ENCODE assay signal across 8 mouse cellular contexts in the genomic region with DNA sequence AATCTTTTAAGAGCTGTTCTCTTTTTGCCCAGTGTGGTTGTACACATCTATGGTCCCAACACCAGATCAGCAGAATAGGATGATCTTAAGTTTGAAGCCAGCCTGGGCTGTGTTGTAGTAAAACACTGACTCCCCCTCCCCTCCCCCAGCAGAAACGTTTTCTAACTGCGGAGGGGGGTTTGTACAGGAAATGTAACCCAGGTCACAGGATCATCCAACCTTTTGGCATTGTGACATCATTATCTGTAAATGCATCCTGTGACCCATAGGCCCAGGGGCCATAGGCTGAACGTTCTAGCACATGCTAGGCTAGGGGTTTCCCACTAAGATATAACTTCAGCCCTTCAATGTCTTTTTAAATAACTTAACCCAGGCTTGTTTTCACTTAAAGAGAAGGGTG. TPM values are rescaled to one million over a fixed set of nuclear protein-coding genes. Genes with fewer than 3 reads are reported as not detected.
DNase-seq lines count a peak whose midpoint lies in the region; ATAC-seq and TF ChIP-seq lines count a peak whose summit lies in the region.

A gene (plus strand): TSS at position 301 of the 400 bp plus-strand sequence.

- DNase-seq in heart, adult 2 months: no peak
- no peak for DNase-seq in heart, postnatal 25 days (ENCODE audit: low spot score)
- no peak for DNase-seq in hindbrain, embryonic 10.5 days (ENCODE audit: low spot score)
- DNase-seq in frontal cortex, postnatal 10 days (ENCODE audit: low spot score in 2 of 2): no peak
- DNase-seq in layer of hippocampus, adult 9-11 months: no peak

- peaks cover 1% of the 10 kb centered on the region; the same call in 1 of the 2 replicates for H3K4me1 ChIP-seq in heart, adult 2 months (ENCODE audit: control insufficient read depth, insufficient read depth, low read length)
- no peaks in the 10 kb centered on the region for H3K4me1 ChIP-seq in ES-Bruce4 (ENCODE audit: control insufficient read depth, insufficient read depth, low read length)
- peaks cover 13% of the 10 kb centered on the region for H3K4me1 ChIP-seq in hindbrain, embryonic 10.5 days (replicated peaks)

- no peak for TF ChIP-seq POLR2A in heart, adult 2 months (IDR thresholded peaks at IDR 0.05; ENCODE audit: insufficient read depth, low read depth, low read length)
- TF ChIP-seq POLR2A in ES-Bruce4 (IDR thresholded peaks at IDR 0.05; ENCODE audit: insufficient read depth, low read length): no peak

- H3K36me3 ChIP-seq in heart, adult 2 months (ENCODE audit: control insufficient read depth, insufficient read depth, low read length): peaks cover 4% of the 10 kb centered on the region; the same call in 1 of the 2 replicates
- H3K36me3 ChIP-seq in ES-Bruce4 (ENCODE audit: control insufficient read depth, insufficient read depth, low read length, poor library complexity, severe bottlenecking): peaks cover 3% of the 10 kb centered on the region; the same call in 1 of the 2 replicates
- H3K36me3 ChIP-seq in hindbrain, embryonic 10.5 days: peaks cover 26% of the 10 kb centered on the region
- H3K36me3 ChIP-seq in macrophage (ENCODE audit: inconsistent target): peaks cover 4% of the 10 kb centered on the region; the same call in 1 of the 2 replicates

- TF ChIP-seq EP300 in heart, adult 2 months (IDR thresholded peaks at IDR 0.05; ENCODE audit: insufficient read depth, low read depth, low read length): no peak
- no peak for TF ChIP-seq EP300 in ES-Bruce4 (IDR thresholded peaks at IDR 0.05; ENCODE audit: insufficient read depth, low read depth, low read length)

- intact Hi-C loops in heart, adult 2 months (cut with DNase I): loop anchor here (1.0 to 10.0 kb wide), 2 partner anchors 30 to 118 kb away; no protein-coding TSS in a partner anchor
- intact Hi-C loops in heart, postnatal 25 days (cut with DNase I): loop anchor here (1.0 to 10.0 kb wide), 2 partner anchors 32 to 118 kb away; no protein-coding TSS in a partner anchor

- no peaks in the 10 kb centered on the region for H3K79me2 ChIP-seq in heart, adult 2 months (replicated peaks; ENCODE audit: control insufficient read depth, insufficient read depth, low read length)
- H3K79me2 ChIP-seq in macrophage (ENCODE audit: inconsistent target): peaks cover 9% of the 10 kb centered on the region

- H3K27ac ChIP-seq in heart, adult 2 months: no peak within 1 kb of the TSS
- no peak within 1 kb of the TSS for H3K27ac ChIP-seq in ES-Bruce4 (ENCODE audit: insufficient read depth, low read length)
- H3K27ac ChIP-seq in hindbrain, embryonic 10.5 days: peak within 1 kb of the TSS; percentile 45; the same call in 1 of the 2 replicates
- H3K27ac ChIP-seq in macrophage: no peak within 1 kb of the TSS

- no peaks in the 10 kb centered on the region for H3K9me3 ChIP-seq in ES-Bruce4 (replicated peaks; ENCODE audit: control insufficient read depth, insufficient read depth, low read length, poor library complexity, severe bottlenecking)
- no peaks in the 10 kb centered on the region for H3K9me3 ChIP-seq in hindbrain, embryonic 10.5 days

- TF ChIP-seq CTCF in heart, adult 2 months (IDR thresholded peaks at IDR 0.05): no peak
- TF ChIP-seq CTCF in ES-Bruce4 (IDR thresholded peaks at IDR 0.05; ENCODE audit: low read depth, low read length): no peak

- no peak within 1 kb of the TSS for H3K9ac ChIP-seq in heart, adult 2 months (ENCODE audit: low read depth, low read length)
- peak within 1 kb of the TSS; percentile 25; the same call in 1 of the 2 replicates for H3K9ac ChIP-seq in ES-Bruce4 (ENCODE audit: low read depth, poor library complexity, severe bottlenecking)

- H3K27me3 ChIP-seq in heart, adult 2 months (ENCODE audit: control insufficient read depth, insufficient read depth, low read length): no peaks in the 10 kb centered on the region
- H3K27me3 ChIP-seq in ES-Bruce4 (ENCODE audit: control insufficient read depth, insufficient read depth, low read length, poor library complexity, severe bottlenecking): no peaks in the 10 kb centered on the region
- H3K27me3 ChIP-seq in hindbrain, embryonic 10.5 days (ENCODE audit: insufficient read depth, poor library complexity, severe bottlenecking): peaks cover 19% of the 10 kb centered on the region

- peak within 1 kb of the TSS; percentile 31 for H3K4me3 ChIP-seq in heart, adult 2 months
- H3K4me3 ChIP-seq in ES-Bruce4 (ENCODE audit: low read depth, low read length): peak within 1 kb of the TSS; percentile 57
- peak within 1 kb of the TSS; percentile 59 for H3K4me3 ChIP-seq in hindbrain, embryonic 10.5 days
- peak within 1 kb of the TSS; percentile 22; the same call in 1 of the 2 replicates for H3K4me3 ChIP-seq in macrophage (ENCODE audit: inconsistent target)

- ATAC-seq in frontal cortex, adult (ENCODE audit: low TSS enrichment): no peak

- WGBS in heart, adult 2 months: 32% methylated on average over 3 of the region's 3 CpGs
- WGBS in hindbrain, embryonic 10.5 days: 66% methylated on average over 3 of the region's 3 CpGs
- 53% methylated on average over 3 of the region's 3 CpGs for WGBS in macrophage (ENCODE audit: missing documents)

RNA-seq across cellular contexts. Expression of the gene that starts here (rescaled TPM):
- under 1 TPM; 0.36 to 0.44 TPM for total RNA-seq in heart, adult 2 months (2021)
- polyA plus RNA-seq in heart, adult 2 months (2012; rRNA removed): 0.38 TPM in 1 of 2 replicates, not detected in the other
- not detected for total RNA-seq in heart, postnatal 25 days (2021)
- polyA plus RNA-seq in ES-Bruce4 (2011; ENCODE audit: insufficient read depth, insufficient read length, low read depth, missing spikeins) (15.8 and 16.3 TPM in 2 replicates), macrophage (2018) (1.6 to 4.9 TPM (median 3.7 TPM) in 3 replicates)
- polyA plus RNA-seq in hindbrain, embryonic 10.5 days (2016; fragmentation: Nextera tagmentation; extraction: Ambion mirVana): 0.21 and 0.47 TPM in 2 replicates
- total RNA-seq in macrophage (2018; cell fraction: chromatin; rRNA removed): 10 to 100 TPM in 4 of 26 experiments, 1 to 10 TPM in 11, not detected in 11; 1.4 to 56.7 (median 4.3) TPM
- 10 to 100 TPM in 12 of 26 experiments, 1 to 10 TPM in 12, under 1 TPM in 2; 0.58 to 56.6 (median 9.0) TPM for total RNA-seq in macrophage (2018; cell fraction: cytosol; rRNA removed)
- 10 to 100 TPM in 10 of 26 experiments, 1 to 10 TPM in 9, under 1 TPM in 1, not detected in 6; 0.96 to 43.2 (median 9.2) TPM for total RNA-seq in macrophage (2018; cell fraction: nucleus; rRNA removed)
